Mouse (Mus musculus): ENCODE measurements around the gene Cartpt.

Cartpt gene

GRCm38 (mm10) chr13:99859082-99859481, 41.8 kb downstream of the Cartpt start:
- in situ Hi-C loops (cut with MboI; ENCODE audit: unreplicated experiment in 2 of 2): loop anchor here (5.0 to 25.0 kb wide), 2 partner anchors 123 to 253 kb away; partner anchors contain the start of genes Bdp1 (in 1 of the 2), Serf1 (in 1 of the 2) and Smn1 (in 1 of the 2)

DNA sequence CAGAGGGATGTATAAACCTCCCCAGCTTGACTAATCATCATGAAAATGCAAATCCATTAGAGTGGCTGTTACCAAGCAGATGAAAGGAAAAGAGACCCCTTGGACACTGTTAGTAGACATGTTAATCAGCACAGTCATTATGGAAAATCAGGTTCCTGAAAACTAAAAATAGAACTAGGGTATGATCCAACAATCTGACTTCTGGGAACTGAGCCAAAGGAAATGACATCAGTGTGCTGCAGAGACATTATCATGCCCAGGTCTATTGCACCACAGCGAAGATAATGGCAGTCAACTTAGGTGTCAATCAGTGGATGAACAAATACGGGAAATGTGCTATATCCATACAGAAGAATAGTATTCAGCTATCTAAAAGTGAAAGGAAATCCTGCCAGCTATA, 43.0 kb downstream of the Cartpt start:
- in situ Hi-C loops (cut with MboI; ENCODE audit: unreplicated experiment in 2 of 2): loop anchor here (5.0 to 25.0 kb wide), 2 partner anchors 124 to 254 kb away; partner anchors contain the start of genes Bdp1 (in 1 of the 2), Serf1 (in 1 of the 2) and Smn1 (in 1 of the 2)

DNA sequence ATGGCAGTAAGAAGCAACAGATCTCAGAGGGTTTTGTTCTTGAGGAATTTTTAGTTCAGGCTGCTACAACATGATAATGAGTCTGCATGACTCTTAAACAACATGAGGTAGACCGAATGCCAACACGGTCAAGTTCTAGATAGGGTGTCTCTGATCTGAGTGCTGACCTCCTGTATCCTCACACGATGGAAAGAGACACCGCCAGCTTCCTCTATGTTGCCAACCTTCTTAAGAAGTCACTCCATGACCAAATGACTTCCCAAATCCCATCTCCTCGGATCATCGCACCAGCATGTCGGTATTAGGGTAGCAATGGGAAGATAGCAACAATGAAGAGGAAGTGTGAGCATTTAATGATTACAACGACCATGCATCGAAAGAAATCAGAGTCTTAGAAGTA, 43.6 kb downstream of the Cartpt start:
- in situ Hi-C loops (cut with MboI; ENCODE audit: unreplicated experiment in 2 of 2): loop anchor here (5.0 to 25.0 kb wide), 2 partner anchors 125 to 255 kb away; partner anchors contain the start of genes Bdp1 (in 1 of the 2), Serf1 (in 1 of the 2) and Smn1 (in 1 of the 2)

DNA sequence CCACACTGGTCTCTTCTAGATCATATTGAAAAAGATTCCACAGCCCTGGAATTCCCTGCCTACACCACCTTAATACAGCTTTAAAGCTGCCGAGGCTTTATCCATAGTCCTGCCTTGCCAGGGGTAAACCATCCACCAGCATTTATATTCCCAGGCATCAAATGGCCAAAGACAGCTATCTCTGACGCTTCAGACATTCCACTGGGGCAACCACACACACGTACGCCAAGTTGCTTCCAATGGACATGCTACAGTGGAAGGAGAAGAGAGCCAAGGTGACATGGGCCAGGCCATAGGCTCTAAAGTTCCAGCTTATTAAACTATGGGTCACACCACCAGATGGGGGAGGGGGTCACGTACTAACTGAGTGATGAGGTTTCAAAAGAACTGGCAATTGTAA, 45.7 kb downstream of the Cartpt start:
- in situ Hi-C loops (cut with MboI; ENCODE audit: unreplicated experiment in 2 of 2): loop anchor here (5.0 to 25.0 kb wide), 2 partner anchors 127 to 257 kb away; partner anchors contain the start of genes Bdp1 (in 1 of the 2), Serf1 (in 1 of the 2) and Smn1 (in 1 of the 2)

- in situ Hi-C loops (cut with MboI; ENCODE audit: unreplicated experiment in 2 of 2): loop anchor here in 1 of 2 experiments (25.0 kb wide), 1 partner anchor 259 kb away; the partner anchor contains the start of genes Bdp1, Serf1 and Smn1
Observed at GRCm38 (mm10) chr13:99853131-99853530, 47.8 kb downstream of the Cartpt start.

DNA sequence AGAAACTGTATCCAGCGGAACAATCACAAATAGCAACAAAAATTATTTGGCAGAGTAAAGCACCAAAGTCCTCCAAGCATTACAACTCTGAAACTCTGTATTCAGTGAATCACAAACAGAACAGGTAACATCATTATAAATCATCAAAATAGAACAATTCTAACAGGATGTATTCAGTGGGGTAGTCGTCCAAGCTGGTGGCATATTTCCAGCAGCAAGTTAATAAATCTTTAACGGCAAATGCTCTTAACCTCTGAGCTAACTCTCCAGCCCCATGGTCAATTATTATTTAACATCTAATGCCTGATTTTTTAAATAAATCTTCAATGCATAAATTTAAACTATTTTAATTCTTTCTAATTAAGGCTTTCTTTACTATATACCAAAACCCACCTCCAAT, 48.5 kb downstream of the Cartpt start:
- in situ Hi-C loops (cut with MboI; ENCODE audit: unreplicated experiment in 2 of 2): loop anchor here in 1 of 2 experiments (25.0 kb wide), 1 partner anchor 260 kb away; the partner anchor contains the start of genes Bdp1, Serf1 and Smn1

DNA sequence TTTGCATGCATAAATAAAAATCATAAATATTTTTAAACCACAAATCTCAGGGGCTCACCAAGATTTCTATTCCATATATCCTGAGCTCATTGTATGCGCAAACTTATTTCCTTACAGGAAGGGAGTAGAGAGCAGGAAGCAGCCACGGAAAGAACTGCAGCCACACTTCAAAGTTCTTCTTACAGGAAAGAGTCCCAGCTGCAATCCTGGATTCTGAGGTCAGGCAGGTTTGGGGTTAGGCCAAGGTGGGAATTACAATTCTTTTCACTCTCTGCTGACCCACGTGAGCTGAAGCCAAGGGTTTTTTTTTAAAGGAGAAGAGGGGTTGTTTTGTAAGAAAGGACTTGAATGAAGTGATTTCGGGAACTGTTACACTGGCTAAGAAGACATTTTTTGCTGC, 49.9 kb downstream of the Cartpt start:
- in situ Hi-C loops (cut with MboI; ENCODE audit: unreplicated experiment in 2 of 2): loop anchor here in 1 of 2 experiments (25.0 kb wide), 1 partner anchor 261 kb away; the partner anchor contains the start of genes Bdp1, Serf1 and Smn1

DNA sequence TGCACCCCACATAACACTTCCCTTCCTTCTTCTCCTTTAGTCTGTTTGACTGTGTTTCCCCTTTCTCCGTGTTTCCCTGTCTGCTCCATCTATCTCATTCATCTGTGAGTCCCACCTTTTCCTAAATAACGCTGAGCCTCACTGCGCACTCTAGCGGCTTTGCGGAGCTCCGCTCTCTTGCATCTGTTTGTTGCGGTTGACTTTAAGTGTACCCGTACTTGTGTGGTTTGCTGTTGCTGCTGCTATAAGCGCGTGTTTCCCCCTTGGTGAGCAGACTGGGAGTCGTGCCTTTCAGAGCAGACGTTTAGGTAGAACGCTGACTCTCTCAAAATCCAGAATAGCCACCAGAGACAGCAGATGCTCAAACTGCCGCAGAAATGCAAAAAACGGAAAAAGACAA, 51.3 kb downstream of the Cartpt start:
- in situ Hi-C loops (cut with MboI; ENCODE audit: unreplicated experiment in 2 of 2): loop anchor here (10.0 to 25.0 kb wide), 3 partner anchors 475 to 763 kb away; partner anchors contain the start of gene Marveld2 (in 1 of the 2)

Data from v-Abl transformed pro-B cells (cell line).